Mouse (Mus musculus) gastrocnemius, adult 2 months (tissue): ENCODE results near the gene Jaml. TPM values are rescaled to one million over a fixed set of nuclear protein-coding genes. Genes with fewer than 3 reads are reported as not detected.

ENCODE experiments used
- DNase-seq: peaks from one replicate; pipeline ENCODE4 v3.0.0; 2022
- H3K27ac ChIP-seq: fragments of 200-600 bp; 2 replicates; pipeline ENCODE4 v1.8.1; 2022; ENCODE audit warnings: mild to moderate bottlenecking
- H3K4me3 ChIP-seq: fragments of 200-600 bp; 2 replicates; pipeline ENCODE4 v1.8.1; 2022; ENCODE audit warnings: mild to moderate bottlenecking, moderate library complexity
- CTCF ChIP-seq: fragments of 200-600 bp; IDR thresholded peaks from 2 replicates; pipeline ENCODE4 v1.8.1; 2022; ENCODE audit warnings: antibody characterized with exemption, mild to moderate bottlenecking, moderate library complexity
- intact Hi-C: fragments of 180-260 bp; cut with DNase I; formaldehyde crosslinking; loops from one replicate; pipeline ENCODE4 v1.15.1; 2025
- total RNA-seq, 2 experiments: library from RNA; stranded (reverse); gene quantifications; 2 replicates each; pipeline ENCODE4 v1.2.3; 2021

The Jaml gene
- total RNA-seq, 2 experiments from 2014 or later = 0.64 to 0.66 TPM

- H3K4me3 ChIP-seq = peak within 1 kb of the TSS; percentile 78
- H3K27ac ChIP-seq = peak within 1 kb of the TSS; percentile 94
- intact Hi-C loops = no loop called here
Measured at GRCm38 (mm10) chr9:45138191-45139032, 59.4 kb downstream of the Jaml start, which contains the start of gene Scn4b. Gene Scn4b (plus strand): TSS chr9:45138395.

GRCm38 (mm10) chr9:45139082-45139481 lies 60.1 kb downstream of the Jaml start:
- intact Hi-C loops = no loop called here
- Histone ChIP-seq H3K27ac (peak overlapping the region; percentile 94), H3K4me3 (peak overlapping the region; percentile 78)
- TF ChIP-seq CTCF = no peak
- DNase-seq = no peak

More at GRCm38 (mm10) chr9:45138191-45139032, 59.4 kb downstream of the Jaml start, which contains the start of gene Scn4b:
- peak; percentile 90 for DNase-seq
- TF ChIP-seq CTCF = no peak

GRCm38 (mm10) chr9:45140945-45141344 lies 62.0 kb downstream of the Jaml start:
- intact Hi-C loops = no loop called here
- TF ChIP-seq CTCF = no peak
- no peak for DNase-seq
- peak overlapping the region; percentile 94 for H3K27ac ChIP-seq
- H3K4me3 ChIP-seq = peak overlapping the region; percentile 78

GRCm38 (mm10) chr9:45142686-45143085 lies 63.7 kb downstream of the Jaml start:
- peak overlapping the region; percentile 94 for H3K27ac ChIP-seq
- no peak for TF ChIP-seq CTCF
- peak overlapping the region; percentile 78 for H3K4me3 ChIP-seq
- DNase-seq = peak; percentile 75
- intact Hi-C loops = no loop called here

- no peak for DNase-seq
- no peak for TF ChIP-seq CTCF
- peak overlapping the region; percentile 59 for H3K4me3 ChIP-seq
- intact Hi-C loops = loop anchor here (1.0 to 2.0 kb wide), 2 partner anchors 24 to 121 kb away; no protein-coding TSS in a partner anchor
- peak overlapping the region; percentile 48 for H3K27ac ChIP-seq
Measured at GRCm38 (mm10) chr9:45145533-45146266, 66.7 kb downstream of the Jaml start.

GRCm38 (mm10) chr9:45146267-45146597 lies 67.2 kb downstream of the Jaml start:
- H3K27ac ChIP-seq = no peak overlapping the region
- DNase-seq = peak; percentile 57
- H3K4me3 ChIP-seq = peak overlapping the region; percentile 59
- peak; percentile 92 for TF ChIP-seq CTCF
- intact Hi-C loops = loop anchor here (1.0 to 2.0 kb wide), 2 partner anchors 25 to 121 kb away; no protein-coding TSS in a partner anchor

GRCm38 (mm10) chr9:45150933-45151332 lies 72.0 kb downstream of the Jaml start:
- DNase-seq = no peak
- no peak for TF ChIP-seq CTCF
- H3K27ac ChIP-seq = no peak overlapping the region
- no peak overlapping the region for H3K4me3 ChIP-seq
- intact Hi-C loops = no loop called here

GRCm38 (mm10) chr9:45153361-45153760 lies 74.4 kb downstream of the Jaml start:
- H3K4me3 ChIP-seq = no peak overlapping the region
- H3K27ac ChIP-seq = no peak overlapping the region
- intact Hi-C loops = no loop called here
- no peak for TF ChIP-seq CTCF
- no peak for DNase-seq

Other genes with a start within 250 kb of the Jaml start
- 10 to 100 TPM; 21.5 to 21.7 TPM for gene Kmt2a, start 197.9 kb upstream of the Jaml start, total RNA-seq
- 100 to 1,000 TPM; 668 to 937 TPM for gene Atp5l, start 158.4 kb upstream of the Jaml start, total RNA-seq
- gene Ube4a, start 113.6 kb upstream of the Jaml start, total RNA-seq = 10 to 100 TPM; 40.7 to 48.2 TPM
- gene Cd3g, start 98.8 kb upstream of the Jaml start, total RNA-seq = not detected
- gene Cd3d, start 97.4 kb upstream of the Jaml start, total RNA-seq = not detected
- not detected for gene Cd3e, start 69.6 kb upstream of the Jaml start, total RNA-seq
- under 1 TPM; 0.31 TPM for gene Mpzl2, start 39.4 kb upstream of the Jaml start, total RNA-seq
- 1 to 10 TPM; 1.7 to 2.0 TPM for gene Mpzl3, start 24.0 kb upstream of the Jaml start, total RNA-seq
- 1 to 10 TPM; 1.9 to 2.0 TPM for gene Scn2b, start 38.6 kb downstream of the Jaml start, total RNA-seq
- gene Scn4b, start 59.2 kb downstream of the Jaml start, total RNA-seq = 100 to 1,000 TPM; 201 to 246 TPM
- 1 to 10 TPM in 1 of 2 experiments, under 1 TPM in 1; 0.92 to 2.8 TPM for gene BC049352, start 102.8 kb downstream of the Jaml start, total RNA-seq
- gene Tmprss4, start 124.9 kb downstream of the Jaml start, total RNA-seq = not detected
- gene Il10ra, start 190.0 kb downstream of the Jaml start, total RNA-seq = under 1 TPM; 0.47 to 0.54 TPM
- under 1 TPM; 0.48 to 0.73 TPM for gene Tmprss13, start 239.9 kb downstream of the Jaml start, total RNA-seq